Mouse (Mus musculus) kidney, embryonic 16.5 days (tissue): ENCODE data around the gene Atp8a1. TPM values are rescaled to one million over a fixed set of nuclear protein-coding genes. Genes with fewer than 3 reads are reported as not detected.

Experiments used
- ATAC-seq: fragments of 200-750 bp; cut with Nextera tagmentation; 2 replicates; pipeline ENCODE4 v1.8.0; 2017; ENCODE audit warnings: moderate TSS enrichment; ENCODE audit not compliant: low FRiP score, low TSS enrichment
- H3K27ac ChIP-seq: fragments of 300-500 bp; sonication (generic); 2 replicates; pipeline ENCODE4 v1.5.1; 2014; ENCODE audit warnings: low read length
- H3K27me3 ChIP-seq: fragments of 300-500 bp; sonication (generic); 2 replicates; pipeline ENCODE4 v1.6.1; 2014; ENCODE audit warnings: low read length, control low read depth, mixed read lengths; ENCODE audit not compliant: insufficient read depth
- H3K36me3 ChIP-seq: fragments of 300-500 bp; sonication (generic); 2 replicates; pipeline ENCODE4 v1.6.1; 2014; ENCODE audit warnings: low read length, control low read depth, mixed read lengths; ENCODE audit not compliant: insufficient read depth
- H3K4me1 ChIP-seq: fragments of 300-500 bp; sonication (generic); 2 replicates; pipeline ENCODE4 v1.6.1; 2014; ENCODE audit warnings: low read length, control low read depth, mixed read lengths; ENCODE audit not compliant: insufficient read depth
- H3K4me2 ChIP-seq: fragments of 300-500 bp; sonication (generic); replicated peaks from 2 replicates; pipeline ENCODE4 v1.6.1; 2014; ENCODE audit warnings: low read depth, low read length
- H3K4me3 ChIP-seq: fragments of 300-500 bp; sonication (generic); 2 replicates; pipeline ENCODE4 v1.5.1; 2014; ENCODE audit warnings: mild to moderate bottlenecking, low read length
- H3K9ac ChIP-seq: fragments of 300-500 bp; sonication (generic); replicated peaks from 2 replicates; pipeline ENCODE4 v1.6.1; 2014; ENCODE audit warnings: low read length
- H3K9me3 ChIP-seq: fragments of 300-500 bp; sonication (generic); 2 replicates; pipeline ENCODE4 v1.6.1; 2016; ENCODE audit warnings: low read length, control low read depth
- WGBS: fragments of 180-500 bp; shearing (Covaris S2); extraction: QIAGEN DNeasy Blood & Tissue Kit; methylation state at CpG from one replicate; pipeline ENCODE4 v1.1.7; 2014; 5-methylcytosine and 5-hydroxymethylcytosine counted together
- polyA plus RNA-seq: library from polyadenylated mRNA; unstranded; fragments of >200 nt; fragmentation: Nextera tagmentation; extraction: Ambion mirVana; gene quantifications from 2 replicates; pipeline ENCODE4 v1.2.1, GENCODE M21; 2015

Atp8a1 gene
- 10.7 and 12.1 TPM in 2 replicates for polyA plus RNA-seq

DNA sequence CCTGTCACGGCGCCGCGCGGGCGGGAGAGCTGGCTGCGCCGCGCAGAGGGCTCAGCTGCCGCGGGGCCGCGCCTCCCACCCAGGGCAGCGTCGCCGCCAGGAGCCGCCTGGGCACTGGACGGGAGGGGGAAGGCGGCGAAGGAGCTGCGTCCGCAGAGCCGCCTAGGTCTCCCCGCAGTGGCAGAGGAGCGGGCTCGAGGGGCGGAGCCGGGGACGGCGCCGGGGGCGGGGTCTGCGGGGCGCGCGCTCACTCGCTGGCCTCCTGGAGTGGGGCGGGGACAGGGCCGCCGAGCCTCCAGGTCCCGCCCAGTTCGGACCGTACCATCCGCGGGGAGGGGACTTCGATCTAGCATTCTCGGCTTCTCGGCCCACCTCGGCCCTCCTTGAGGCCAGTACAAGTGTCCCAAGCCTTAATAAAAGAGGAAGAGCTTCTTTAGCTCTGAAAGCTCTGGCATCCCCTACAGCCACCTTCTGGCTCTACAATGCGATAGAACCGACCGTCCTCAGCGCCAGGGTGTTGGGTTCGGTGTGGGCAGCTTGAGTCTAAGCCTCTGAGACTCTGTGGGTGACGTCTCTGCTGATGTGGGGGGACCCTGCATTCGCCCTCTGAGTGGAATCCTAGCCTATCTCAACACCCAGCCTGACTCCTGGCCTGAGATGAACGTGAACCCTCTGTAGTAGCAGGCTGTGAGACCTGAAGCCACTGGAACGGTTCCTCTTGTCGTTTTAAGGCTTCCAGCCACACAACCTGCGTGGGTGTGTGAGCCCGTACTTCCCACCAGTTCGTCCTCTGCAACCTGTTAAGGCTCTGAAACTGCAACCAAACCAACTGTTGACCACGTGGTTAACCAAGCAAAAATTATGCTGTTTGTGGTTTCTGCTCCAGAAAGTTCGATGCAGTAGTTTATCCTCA, at the start of gene Atp8a1:
TSS of gene Atp8a1 (minus strand) at position 182 of the 913 bp plus-strand sequence.
- H3K36me3 ChIP-seq, result no peaks in the 10 kb centered on the region
- H3K27ac ChIP-seq, result peak within 1 kb of the TSS; percentile 91
- peak within 1 kb of the TSS; percentile 90 for H3K4me3 ChIP-seq
- H3K9me3 ChIP-seq, result no peaks in the 10 kb centered on the region
- peak; percentile 97 for ATAC-seq
- no peaks in the 10 kb centered on the region for H3K27me3 ChIP-seq
- peaks cover 27% of the 10 kb centered on the region for H3K4me1 ChIP-seq
- peak within 1 kb of the TSS; percentile 97 for H3K4me2 ChIP-seq
- H3K9ac ChIP-seq, result peak within 1 kb of the TSS; percentile 77
- WGBS, result under 1% methylated on average over 57 of the region's 64 CpGs

GRCm38 (mm10) chr5:67884422-67885210, 37.4 kb upstream of the Atp8a1 start:
- Histone ChIP-seq H3K4me1 (no peaks in the 10 kb centered on the region), H3K27me3 (no peaks in the 10 kb centered on the region), H3K9me3 (no peaks in the 10 kb centered on the region), H3K27ac (no peak overlapping the region), H3K4me3 (no peak overlapping the region), H3K4me2 (no peak overlapping the region), H3K9ac (no peak overlapping the region), H3K36me3 (no peaks in the 10 kb centered on the region)
- WGBS, result 77% methylated on average over 9 of the region's 9 CpGs
- no peak for ATAC-seq

GRCm38 (mm10) chr5:67883564-67884171, 36.4 kb upstream of the Atp8a1 start:
- 65% methylated on average over 1 of the region's 1 CpGs for WGBS
- H3K4me3 ChIP-seq, result no peak overlapping the region
- no peak overlapping the region for H3K27ac ChIP-seq

DNA sequence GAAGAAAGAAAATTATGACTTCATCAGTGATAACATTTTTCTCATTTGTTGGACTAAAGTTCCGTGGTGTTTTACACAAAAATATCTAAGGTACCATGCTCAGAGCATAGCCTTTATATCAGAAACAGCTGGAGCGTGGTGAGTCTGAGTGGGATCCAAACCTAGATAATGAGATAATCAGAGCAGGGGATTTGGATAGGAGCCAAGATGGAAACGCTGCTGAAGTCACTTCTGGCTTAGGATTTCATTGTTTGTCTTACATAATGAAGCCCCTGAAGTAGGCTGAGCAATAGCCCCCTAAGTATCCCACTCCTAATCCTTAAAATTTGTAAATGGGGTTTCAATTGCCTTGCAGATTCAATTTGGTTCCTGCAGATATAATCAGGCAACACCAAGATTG, 24.2 kb upstream of the Atp8a1 start:
- H3K36me3 ChIP-seq, result no peaks in the 10 kb centered on the region
- no peak overlapping the region for H3K27ac ChIP-seq
- H3K27me3 ChIP-seq, result no peaks in the 10 kb centered on the region
- ATAC-seq, result no peak
- H3K9me3 ChIP-seq, result 0 out of 2 replicates have a peak, but pooled peaks cover 3% of the 10 kb centered on the region
- H3K4me2 ChIP-seq, result no peak overlapping the region
- no peak overlapping the region for H3K9ac ChIP-seq
- H3K4me3 ChIP-seq, result no peak overlapping the region
- WGBS, result 44% methylated on average over 3 of the region's 3 CpGs
- H3K4me1 ChIP-seq, result no peaks in the 10 kb centered on the region

More at GRCm38 (mm10) chr5:67883564-67884171, 36.4 kb upstream of the Atp8a1 start:
- Histone ChIP-seq H3K4me2 (no peak overlapping the region), H3K9me3 (no peaks in the 10 kb centered on the region), H3K4me1 (no peaks in the 10 kb centered on the region), H3K9ac (no peak overlapping the region), H3K27me3 (no peaks in the 10 kb centered on the region), H3K36me3 (no peaks in the 10 kb centered on the region)
- ATAC-seq, result no peak

DNA sequence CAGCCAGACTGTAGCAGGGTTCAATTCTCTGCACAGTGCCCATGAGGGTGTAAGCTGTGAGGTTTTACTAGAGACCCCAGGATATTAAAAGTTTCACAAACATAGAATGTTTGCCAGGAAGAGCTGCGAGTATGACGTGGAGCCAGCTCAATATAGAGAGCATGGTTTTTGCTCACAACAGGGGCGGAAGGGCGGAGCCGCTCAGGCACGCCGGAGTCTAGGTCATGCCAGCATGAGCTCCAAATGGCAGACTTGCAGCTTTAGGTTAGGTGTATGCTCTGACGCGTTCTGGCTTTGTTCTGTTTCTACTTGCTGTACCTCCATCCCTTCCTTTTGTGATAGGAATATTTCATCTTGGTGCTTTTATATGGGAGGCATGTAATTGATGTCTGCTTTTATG, 19.0 kb upstream of the Atp8a1 start:
- H3K27me3 ChIP-seq, result no peaks in the 10 kb centered on the region
- no peak for ATAC-seq
- 70% methylated on average over 9 of the region's 9 CpGs for WGBS

GRCm38 (mm10) chr5:67865670-67866069, 18.4 kb upstream of the Atp8a1 start:
- Histone ChIP-seq H3K4me2 (no peak overlapping the region), H3K9me3 (0 out of 2 replicates have a peak, but pooled peaks cover 3% of the 10 kb centered on the region), H3K4me3 (no peak overlapping the region), H3K9ac (no peak overlapping the region), H3K36me3 (no peaks in the 10 kb centered on the region), H3K27ac (no peak overlapping the region), H3K27me3 (no peaks in the 10 kb centered on the region), H3K4me1 (no peaks in the 10 kb centered on the region)
- 59% methylated on average over 5 of the region's 5 CpGs for WGBS
- ATAC-seq, result no peak

More for the DNA sequence above, 19.0 kb upstream of the Atp8a1 start:
- H3K9me3 ChIP-seq, result 0 out of 2 replicates have a peak, but pooled peaks cover 3% of the 10 kb centered on the region
- no peaks in the 10 kb centered on the region for H3K4me1 ChIP-seq
- H3K36me3 ChIP-seq, result no peaks in the 10 kb centered on the region
- no peak overlapping the region for H3K9ac ChIP-seq
- H3K27ac ChIP-seq, result no peak overlapping the region
- H3K4me2 ChIP-seq, result no peak overlapping the region
- no peak overlapping the region for H3K4me3 ChIP-seq

DNA sequence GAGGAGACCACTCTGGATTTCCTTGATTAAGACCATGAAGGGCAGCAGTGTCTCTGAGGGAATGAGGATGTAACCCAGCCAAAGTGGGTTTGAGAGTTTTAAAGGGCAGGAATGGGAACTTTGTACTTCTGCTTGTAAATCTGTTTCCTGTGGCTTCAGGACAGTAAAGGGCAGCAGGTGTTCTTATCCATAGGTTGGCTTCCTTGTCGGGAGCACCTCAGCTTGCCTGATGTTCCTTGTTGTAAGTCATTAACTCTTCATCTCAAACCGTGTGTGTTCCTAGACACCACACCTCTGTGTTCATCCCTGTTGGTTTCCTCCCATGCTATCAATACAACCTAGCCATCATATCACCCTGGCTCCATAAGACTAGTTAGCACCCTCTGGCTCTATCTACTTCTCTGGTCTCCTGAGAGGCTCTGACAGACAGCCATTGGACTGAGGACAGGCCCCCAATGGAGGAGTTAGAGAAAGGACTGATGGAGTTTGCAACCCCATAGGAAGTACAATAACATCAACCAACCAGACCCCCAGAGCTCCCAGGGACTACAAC, 17.4 kb upstream of the Atp8a1 start:
- 68% methylated on average over 2 of the region's 2 CpGs for WGBS
- no peak for ATAC-seq
- Histone ChIP-seq H3K4me1 (no peaks in the 10 kb centered on the region), H3K27ac (no peak overlapping the region), H3K4me2 (no peak overlapping the region), H3K4me3 (no peak overlapping the region), H3K9me3 (0 out of 2 replicates have a peak, but pooled peaks cover 3% of the 10 kb centered on the region), H3K9ac (no peak overlapping the region), H3K36me3 (no peaks in the 10 kb centered on the region), H3K27me3 (no peaks in the 10 kb centered on the region)

DNA sequence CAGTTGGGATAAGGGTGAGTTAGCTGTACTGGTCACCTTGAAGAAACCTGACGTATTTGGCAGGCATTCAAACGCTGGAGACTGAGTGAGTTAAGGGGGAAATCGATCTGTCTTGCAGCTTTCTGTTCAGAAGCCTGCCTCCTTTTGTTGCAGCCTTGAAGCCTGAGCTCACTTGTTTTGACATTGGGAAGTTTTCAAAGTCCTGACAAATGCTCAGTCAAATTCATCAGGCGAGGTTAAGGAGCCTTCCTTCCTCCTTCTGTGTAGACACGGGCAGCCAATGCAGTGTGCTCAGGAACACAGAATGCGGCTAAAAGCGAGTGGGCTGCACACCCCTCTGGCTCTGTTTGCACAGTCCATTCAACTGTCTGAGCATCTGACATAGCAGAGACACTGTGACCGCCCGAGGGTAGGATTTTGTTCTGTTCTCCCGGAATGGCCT, 16.7 kb upstream of the Atp8a1 start:
- Histone ChIP-seq H3K36me3 (no peaks in the 10 kb centered on the region), H3K9me3 (no peaks in the 10 kb centered on the region), H3K4me1 (no peaks in the 10 kb centered on the region), H3K4me3 (no peak overlapping the region), H3K27ac (no peak overlapping the region), H3K9ac (no peak overlapping the region), H3K27me3 (no peaks in the 10 kb centered on the region), H3K4me2 (no peak overlapping the region)
- no peak for ATAC-seq
- 55% methylated on average over 10 of the region's 10 CpGs for WGBS

- ATAC-seq, result no peak
- 74% methylated on average over 6 of the region's 6 CpGs for WGBS
- Histone ChIP-seq H3K9ac (no peak overlapping the region), H3K27ac (no peak overlapping the region), H3K36me3 (no peaks in the 10 kb centered on the region), H3K4me2 (no peak overlapping the region), H3K9me3 (no peaks in the 10 kb centered on the region), H3K4me1 (no peaks in the 10 kb centered on the region), H3K27me3 (no peaks in the 10 kb centered on the region), H3K4me3 (no peak overlapping the region)
Measured at GRCm38 (mm10) chr5:67854963-67855606, 7.9 kb upstream of the Atp8a1 start.
